Mouse (Mus musculus): ENCODE data around the gene Lce1k.
"Not testable (repeated sequence)": the region's sequence is repeated elsewhere in the genome, so short reads cannot be mapped to it uniquely, and the experiment has no call there.

Gene Lce1k

DNA sequence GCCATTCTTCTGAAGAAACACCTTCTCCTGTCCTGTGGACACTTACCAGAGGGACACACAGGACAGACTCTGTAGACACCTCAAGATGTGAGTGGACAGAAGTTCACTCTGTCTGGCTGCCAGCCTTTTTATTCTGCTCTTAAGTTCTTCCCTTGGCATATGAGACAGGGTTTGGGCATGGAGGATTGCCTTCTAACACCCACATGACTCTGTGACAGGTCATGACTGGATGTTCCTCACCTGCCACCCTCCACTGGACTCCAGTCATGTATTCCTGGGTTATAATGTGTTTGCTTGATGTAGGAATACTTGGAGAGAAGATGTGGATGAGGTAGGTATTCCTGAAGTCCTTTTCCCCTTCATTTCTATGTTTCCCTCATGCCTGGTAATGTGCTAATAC lies at the start of gene Lce1k:
Gene Lce1k (minus strand): TSS at position 101 of the 400 bp plus-strand sequence.
- no peak for DNase-seq

- no peak for DNase-seq
These were observed 43.5 kb upstream of the Lce1k start, which contains the start of gene Lce1l for GRCm38 (mm10) chr3:92851186-92851585. TSS of gene Lce1l (minus strand) at chr3:92851286.

GRCm38 (mm10) chr3:92827108-92827507 lies 19.4 kb upstream of the Lce1k start, which contains the start of gene Kprp:
TSS of gene Kprp (minus strand) at chr3:92827247.
- DNase-seq, result no peak

DNA sequence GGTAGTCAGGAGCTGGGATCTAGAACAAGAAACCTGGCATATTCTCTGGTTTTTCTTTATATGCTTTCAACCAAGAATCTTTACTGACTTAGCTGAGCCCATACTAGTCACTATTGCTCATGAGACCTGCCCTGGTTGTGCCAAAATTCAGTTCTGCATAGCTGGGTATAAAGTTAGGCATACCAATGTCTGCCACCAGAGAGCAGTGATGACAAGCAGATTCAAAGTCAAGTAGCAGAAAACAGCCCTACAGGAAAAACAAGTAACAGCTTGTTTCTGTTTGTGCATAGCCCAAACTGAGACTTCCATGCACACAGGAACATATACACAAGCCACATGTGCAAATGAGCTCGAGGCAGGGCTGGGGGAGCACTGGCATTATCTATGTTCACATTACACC lies 18.1 kb upstream of the Lce1k start:
- no peak for DNase-seq

DNA sequence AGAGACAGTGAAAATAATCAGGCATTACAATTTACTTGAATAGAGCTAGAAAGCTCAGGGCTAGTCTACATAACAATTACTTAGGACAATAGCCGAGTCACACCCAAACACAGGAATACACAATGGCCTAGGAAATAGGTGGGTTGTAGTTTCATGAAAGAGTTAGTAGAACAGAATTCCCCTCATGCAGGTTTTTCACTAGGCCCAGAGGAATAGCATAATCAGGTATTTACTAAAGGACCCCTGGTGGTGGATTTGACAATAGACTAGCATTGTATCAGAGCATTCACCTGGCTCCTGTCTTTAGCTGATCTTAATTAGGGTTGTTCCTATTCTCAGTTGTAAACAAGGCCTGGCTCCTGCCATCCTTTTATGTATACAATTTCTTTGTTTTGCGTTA lies 8.3 kb upstream of the Lce1k start:
- DNase-seq, result not testable (repeated sequence)

DNA sequence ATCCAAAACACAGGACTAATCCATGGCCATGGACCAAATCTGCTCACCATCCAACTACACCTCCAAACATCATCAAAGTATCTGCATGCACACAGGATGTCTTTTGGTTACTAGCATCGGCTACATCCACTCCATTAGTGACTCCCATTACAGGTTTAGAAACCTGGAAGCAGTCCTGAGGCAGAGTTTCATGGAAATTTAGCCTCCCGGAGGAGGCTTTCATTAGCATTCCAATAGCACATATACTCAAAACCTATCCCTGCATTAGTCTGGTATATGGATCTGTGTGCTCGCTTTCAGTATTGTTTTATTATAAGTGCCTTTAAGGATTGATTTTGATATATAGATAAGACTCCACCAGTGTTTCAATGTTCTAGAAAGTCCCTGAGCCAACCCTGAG lies 7.9 kb upstream of the Lce1k start:
- no peak for DNase-seq

DNA sequence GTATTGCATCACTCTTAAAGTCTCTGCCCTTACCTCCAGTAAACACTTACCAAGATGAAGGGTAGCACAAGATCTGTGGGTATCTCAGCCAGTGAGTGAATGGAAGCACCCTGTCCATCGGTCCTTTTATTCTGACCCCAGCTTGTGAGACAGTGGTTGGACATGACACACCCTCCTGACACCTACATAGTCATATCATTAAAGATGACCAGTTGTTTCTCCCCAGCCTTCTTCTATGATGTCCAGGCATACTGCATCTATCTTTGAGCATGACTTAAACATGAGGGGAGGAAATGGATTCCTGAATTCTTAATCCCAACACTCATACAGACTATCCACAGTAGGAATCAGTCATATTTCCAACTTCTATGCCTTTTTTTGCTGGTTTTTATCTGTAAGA lies 17.3 kb downstream of the Lce1k start, which contains the start of gene Lce1j:
Gene Lce1j (minus strand): TSS at position 101 of the 400 bp plus-strand sequence.
- no peak for DNase-seq

GRCm38 (mm10) chr3:92778799-92779198 lies 28.9 kb downstream of the Lce1k start, which contains the start of gene Lce1i:
TSS of gene Lce1i (minus strand) at chr3:92778899.
- DNase-seq, result no peak

DNA sequence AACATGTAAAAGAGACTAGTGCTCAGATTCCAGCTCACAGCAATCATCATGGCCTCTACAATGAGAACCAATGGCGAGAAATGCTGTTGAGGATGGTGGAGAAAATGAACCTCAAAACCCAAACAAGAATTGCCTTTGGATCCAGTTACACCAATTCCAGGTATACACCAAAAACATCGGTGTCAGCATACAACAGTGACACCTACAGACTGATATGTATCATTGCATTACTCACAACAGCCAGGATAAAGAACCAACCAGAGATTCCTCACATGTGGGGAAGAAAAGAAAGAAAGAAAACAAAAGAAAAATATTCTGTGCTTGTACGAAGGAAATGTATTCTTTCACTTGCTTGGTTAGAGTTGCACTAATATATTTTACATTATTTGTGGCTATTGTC lies 36.1 kb downstream of the Lce1k start:
- no peak for DNase-seq

GRCm38 (mm10) chr3:92764965-92765364 lies 42.7 kb downstream of the Lce1k start, which contains the start of gene Lce1h:
TSS of gene Lce1h (minus strand) at chr3:92765065.
- DNase-seq, result no peak

All from kidney, postnatal 10 days (tissue).